Mouse (Mus musculus) cortical plate, adult 2 months (tissue): Measurements from ENCODE around the gene Sh3glb1.

Experiments used
- CTCF ChIP-seq: fragments of 200-500 bp; IDR thresholded peaks from 2 replicates; pipeline ENCODE4 v1.5.1; 2011; ENCODE audit warnings: mild to moderate bottlenecking, control low read depth, low read length; ENCODE audit not compliant: insufficient read depth; ENCODE audit errors: extremely low read depth
- POLR2A ChIP-seq: fragments of 200-500 bp; IDR thresholded peaks from 2 replicates; pipeline ENCODE4 v1.6.1; 2011; ENCODE audit warnings: mild to moderate bottlenecking, low read length, control low read depth; ENCODE audit not compliant: insufficient read depth; ENCODE audit errors: extremely low read depth

GRCm38 (mm10) chr3:144683136-144683814 lies 36.9 kb downstream of the Sh3glb1 start:
- no peak for TF ChIP-seq POLR2A
- no peak for TF ChIP-seq CTCF
